Mouse (Mus musculus) adrenal gland, adult 8-10 months (tissue): ENCODE measurements around the gene Cd33. TPM values are rescaled to one million over a fixed set of nuclear protein-coding genes. Genes with fewer than 3 reads are reported as not detected.

ENCODE experiments used
- DNase-seq: peaks from one replicate; pipeline ENCODE4 v3.0.0; 2022
- total RNA-seq, 4 experiments: library from RNA; stranded (reverse); gene quantifications; 2 replicates each; pipeline ENCODE4 v1.2.4; 2022

Gene Cd33
- total RNA-seq: 1 to 10 TPM; 4.0 to 7.3 (median 5.9) TPM

DNA sequence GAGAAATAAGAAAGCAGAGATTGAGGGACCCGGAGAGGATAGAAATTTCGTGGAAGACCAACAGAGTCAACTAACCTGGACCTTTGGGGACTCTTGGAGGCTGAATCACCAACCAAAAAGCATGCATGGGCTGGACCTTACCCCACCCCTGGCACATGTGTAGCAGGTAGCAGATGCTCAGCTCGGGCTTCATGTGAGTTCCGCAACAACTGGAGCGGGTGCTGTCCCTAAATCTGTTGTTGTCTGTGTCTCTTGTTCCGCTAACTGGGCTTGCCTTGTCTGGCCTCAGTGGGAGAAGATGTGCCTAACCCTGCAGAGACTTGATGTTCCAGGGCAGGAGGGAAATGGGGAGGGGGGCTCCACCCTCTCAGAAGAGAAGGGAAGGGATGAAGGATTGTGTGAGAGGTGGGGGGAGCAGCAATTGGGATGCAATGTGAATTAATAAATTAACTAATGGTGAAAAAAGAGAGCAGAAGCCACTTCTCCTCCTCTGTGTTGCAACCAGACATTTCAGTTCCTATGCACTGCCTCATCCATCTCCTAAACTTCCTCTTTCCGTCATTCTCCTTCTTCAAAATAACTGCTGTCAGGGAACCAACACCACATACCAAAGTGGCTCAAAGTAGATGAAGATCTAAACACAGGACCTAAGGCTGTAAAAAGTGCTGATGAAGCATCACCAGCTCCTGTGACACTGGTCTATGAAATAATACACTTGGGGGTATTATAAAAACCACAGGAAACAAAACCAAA is at the start of gene Cd33:
TSS of gene Cd33 (minus strand) at position 204 of the 753 bp plus-strand sequence.
- no peak for DNase-seq

DNA sequence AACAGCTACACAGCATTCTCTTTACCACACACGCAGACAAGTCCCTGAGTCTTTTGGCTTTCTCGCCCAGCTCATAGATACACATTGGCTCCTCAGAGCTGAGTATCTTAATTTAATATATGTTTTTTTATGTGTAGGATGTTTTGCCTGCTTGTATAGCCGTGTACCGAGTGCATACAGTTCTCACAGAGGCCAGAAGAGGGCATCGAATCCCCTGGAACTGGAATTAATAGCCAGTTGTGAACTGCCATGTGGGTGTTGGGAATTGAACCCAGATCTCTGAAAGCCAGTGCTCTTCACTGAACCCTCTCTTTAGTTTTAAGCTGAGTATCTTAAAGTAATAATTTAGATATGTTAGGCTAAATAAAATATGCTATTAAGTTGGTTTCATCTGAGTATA is 40.6 kb upstream of the Cd33 start:
- DNase-seq: no peak

DNA sequence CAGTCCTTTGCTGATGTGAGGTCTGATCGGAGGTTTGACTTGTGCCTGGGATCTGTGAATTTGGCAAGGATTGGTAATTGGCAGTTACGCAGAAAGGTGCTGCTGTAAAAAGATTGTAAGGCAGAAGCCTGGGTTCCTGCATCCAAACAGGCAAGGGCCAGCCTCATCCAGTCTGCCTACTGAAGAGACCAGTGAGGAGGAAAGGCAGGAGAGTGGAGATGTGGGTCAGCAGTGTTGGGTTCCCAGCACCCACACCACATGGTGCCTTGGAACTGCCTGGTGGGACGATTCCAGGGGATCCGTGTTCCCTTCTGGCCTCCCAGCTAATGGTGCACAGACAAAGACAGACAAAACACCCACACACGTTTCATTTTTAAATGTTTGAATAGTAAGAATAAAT is 36.3 kb upstream of the Cd33 start:
- no peak for DNase-seq

DNA sequence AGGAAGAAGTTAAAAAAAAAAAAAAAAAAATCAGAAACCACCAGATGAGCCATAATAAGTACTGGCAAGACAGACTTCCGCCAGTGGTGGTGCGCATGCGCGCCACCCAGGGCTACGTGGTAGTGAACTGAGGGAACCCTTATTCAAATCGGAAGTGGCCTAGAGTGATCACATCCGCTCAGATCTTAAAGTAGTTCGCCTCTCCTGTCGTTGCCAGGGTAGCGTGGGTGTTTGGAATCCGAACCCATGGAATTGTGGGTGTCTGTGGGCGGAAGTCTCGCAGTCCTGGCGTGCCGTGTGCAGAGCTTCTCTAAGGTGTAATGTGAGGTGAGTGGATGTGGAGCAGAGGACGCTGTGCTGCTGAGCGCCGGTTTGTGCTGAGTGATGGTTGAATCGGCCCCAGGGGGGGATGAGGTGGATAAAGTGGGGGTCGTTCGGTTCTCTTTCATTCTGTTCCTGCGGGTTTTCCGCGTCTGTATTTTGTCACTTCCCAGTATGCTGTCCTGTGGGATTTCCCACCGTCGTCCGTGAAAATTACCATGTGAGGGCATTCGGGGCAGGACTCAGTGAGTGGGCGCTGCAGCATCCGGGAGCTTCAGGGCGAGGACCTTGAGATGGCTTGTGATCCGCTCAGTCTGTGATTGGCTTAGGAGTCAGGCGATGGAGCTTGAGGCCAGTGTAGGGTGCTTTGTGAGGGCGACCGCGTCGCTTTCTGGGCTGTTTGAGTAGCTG is 35.4 kb upstream of the Cd33 start, which contains the start of gene Zfp719:
TSS of gene Zfp719 (plus strand) at position 171 of the 732 bp plus-strand sequence.
- DNase-seq: peak; percentile 95

DNA sequence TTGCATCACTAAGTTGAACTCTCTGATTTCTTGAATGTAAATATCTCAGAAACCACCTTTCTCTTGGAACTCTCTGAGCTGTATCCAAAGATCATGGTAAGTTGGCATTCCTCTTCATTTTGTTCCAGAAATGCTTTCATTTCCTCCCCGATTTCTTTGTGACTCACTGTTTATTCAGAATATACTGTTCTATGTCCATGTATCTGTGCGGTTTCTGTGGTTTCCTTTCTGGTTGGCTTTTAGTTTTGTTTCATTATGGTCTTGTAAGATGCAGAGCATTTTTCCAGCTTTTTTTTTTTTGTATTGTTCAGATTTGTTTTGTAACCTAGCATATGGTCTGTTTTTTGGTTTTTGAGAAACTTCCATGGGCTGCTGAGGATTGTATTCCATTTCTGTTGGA is 27.0 kb upstream of the Cd33 start:
- DNase-seq: no peak

DNA sequence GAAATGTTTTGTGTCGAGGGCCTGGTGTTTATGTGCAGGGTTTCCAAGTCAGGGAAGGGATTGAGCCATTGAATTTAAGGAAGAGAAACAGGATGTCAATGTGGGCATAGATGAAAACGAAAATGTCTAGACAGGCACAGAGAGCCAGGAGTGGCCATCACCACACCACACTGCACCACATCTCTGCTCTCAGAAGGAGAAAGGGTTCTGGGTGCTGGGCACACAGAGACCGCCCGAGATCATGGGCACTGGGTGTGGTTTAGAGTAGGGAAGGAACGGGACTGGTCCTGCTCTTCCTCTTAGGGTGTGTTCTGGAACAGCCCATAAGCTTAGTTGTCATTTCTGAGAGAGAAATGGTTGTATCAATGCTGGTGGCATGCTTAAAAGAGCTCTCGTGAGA is 19.1 kb upstream of the Cd33 start:
- no peak for DNase-seq

DNA sequence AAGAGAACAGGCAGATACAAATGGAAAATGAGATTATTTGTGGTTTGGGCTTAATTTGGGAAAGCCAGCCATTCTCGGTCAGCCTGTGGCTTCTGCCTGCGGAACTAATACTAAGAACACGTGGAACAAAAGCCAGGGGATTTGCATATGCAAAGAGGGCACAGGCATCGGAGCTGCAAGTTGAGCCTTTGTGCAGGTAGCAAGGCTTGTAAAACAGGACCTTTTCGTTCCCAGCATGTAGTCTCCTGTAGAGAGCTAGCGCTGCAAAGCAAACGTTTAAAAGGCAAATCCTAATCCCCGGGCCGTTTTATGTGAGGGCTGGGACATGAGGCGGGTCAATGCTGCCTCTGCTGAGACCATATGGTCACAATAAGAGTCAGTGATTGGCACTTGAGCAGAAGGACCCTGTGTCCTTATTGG is 18.4 kb upstream of the Cd33 start:
- no peak for DNase-seq

DNA sequence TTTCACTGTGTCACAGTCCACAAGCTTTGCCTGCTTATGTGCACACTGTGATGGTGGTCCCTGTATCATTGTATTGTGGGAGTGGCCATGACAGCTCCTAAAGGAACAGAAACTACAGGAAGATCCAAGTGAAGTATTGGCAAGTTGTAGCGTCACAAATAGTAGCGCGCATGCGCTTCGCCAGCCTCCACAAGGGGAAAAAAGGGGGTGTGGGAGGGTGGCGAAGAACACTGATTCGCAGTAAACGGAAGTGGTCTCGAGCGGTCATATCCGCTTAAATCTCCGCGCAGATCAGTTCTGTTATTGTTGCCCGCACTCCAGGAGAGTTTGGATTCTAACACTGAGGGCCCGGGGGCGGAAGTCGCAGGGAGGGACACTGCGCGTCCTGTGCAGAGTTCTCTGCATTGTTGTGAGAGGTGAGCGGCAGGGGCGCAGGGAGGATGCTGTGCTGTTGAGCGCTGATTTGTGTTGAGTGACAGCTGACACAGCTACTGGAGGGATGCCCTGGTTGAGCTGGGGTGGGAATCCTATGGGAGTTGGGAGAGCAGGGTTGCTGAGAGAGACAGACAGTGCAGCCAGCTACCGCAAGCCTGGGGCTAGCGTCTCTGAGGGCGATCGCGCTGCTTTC is 17.9 kb upstream of the Cd33 start, which contains the start of gene Zfp658:
TSS of gene Zfp658 (plus strand) at position 251 of the 628 bp plus-strand sequence.
- peak; percentile 78 for DNase-seq

DNA sequence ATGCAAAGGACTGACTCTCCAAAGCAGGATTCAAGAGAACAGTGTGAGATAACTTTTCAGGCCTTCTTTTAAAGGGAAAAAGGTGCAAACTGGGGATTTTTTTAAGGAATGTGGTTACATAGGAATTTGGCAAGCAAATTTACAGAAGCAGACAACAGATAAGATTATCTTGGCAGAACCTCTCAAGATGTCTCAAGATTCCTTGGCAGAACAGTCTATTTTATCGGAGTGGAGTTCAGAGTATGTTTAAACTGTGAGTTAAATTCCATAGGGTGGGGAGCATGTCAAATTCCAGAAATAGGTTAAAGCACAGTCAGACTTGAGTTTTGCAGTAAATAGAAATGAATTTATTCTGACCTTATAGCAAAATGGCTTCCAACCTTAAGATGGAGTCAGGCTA is 12.7 kb upstream of the Cd33 start:
- no peak for DNase-seq

DNA sequence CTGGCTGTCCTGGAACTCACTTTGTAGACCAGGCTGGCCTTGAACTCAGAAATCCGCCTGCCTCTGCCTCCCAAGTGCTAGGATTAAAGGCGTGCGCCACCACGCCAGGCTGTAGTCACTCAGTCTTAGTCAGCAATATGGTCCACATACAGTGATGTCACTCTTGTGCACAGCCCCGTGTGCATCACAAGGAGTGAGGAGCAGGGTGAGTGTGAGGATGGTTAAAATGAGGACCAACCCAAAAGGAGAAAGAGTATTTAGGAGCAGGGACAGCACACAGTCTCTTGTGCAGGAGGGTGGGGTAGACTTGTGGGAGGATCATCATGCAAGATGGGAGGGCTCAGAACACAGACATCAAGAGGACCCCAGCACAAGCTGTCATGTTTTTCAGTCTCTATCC is 11.1 kb upstream of the Cd33 start:
- DNase-seq: no peak

DNA sequence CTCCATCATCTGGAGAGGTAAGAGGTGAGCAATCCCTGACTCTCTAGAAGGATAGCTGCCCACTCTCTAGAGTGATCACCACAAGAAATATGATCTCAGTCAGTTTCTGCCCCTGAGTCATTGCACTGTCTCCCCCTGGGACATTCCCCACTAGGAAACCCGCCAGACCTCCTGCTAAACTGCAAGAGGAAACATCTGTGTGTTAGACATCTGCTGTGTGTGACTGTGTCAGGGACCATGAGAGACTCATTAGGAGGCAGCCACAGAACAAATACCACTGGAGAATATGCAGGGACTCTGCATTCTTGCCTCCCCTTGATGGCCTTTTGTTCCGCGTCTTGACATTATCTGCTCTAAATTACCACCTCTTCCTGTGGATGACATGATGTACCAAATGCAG is 10.3 kb upstream of the Cd33 start:
- no peak for DNase-seq

DNA sequence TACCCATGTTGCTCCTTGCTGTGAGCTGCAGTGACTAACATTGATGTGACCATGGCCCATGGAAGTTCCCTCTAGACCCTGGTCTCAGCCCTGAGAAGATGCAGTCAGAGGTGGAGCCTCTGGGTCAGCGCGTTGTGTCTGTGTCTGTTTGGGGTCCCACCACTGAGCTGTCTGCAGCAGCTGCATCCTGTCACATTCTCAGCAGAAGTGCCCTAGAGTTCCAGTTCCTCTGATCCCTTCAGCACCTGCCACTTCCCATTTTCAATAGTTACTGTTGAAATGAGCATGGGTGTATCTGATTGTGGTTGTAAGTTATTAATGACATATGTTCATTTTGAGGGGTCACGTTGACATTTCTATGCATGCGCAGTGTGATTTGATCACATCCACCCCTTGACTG is 8.9 kb upstream of the Cd33 start:
- no peak for DNase-seq

DNA sequence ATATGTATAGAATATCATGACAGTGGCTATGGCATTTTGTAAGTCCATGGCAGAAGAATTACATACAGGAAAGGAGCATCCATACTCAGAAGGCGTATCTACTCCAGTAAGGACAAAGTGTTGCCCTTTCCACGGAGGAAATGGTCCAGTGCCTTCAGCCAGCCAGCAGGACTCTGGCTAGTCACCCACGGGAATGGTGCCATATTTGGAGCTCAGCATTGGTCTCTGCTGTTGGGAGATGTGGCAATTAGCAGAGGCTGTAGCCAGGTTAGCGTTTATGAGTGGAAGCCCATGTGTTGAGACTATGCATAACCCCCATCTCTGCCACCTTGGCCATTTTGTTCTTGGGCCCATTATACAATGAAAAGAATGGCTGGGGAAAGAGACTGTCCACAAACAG is 4.0 kb upstream of the Cd33 start:
- DNase-seq: no peak

DNA sequence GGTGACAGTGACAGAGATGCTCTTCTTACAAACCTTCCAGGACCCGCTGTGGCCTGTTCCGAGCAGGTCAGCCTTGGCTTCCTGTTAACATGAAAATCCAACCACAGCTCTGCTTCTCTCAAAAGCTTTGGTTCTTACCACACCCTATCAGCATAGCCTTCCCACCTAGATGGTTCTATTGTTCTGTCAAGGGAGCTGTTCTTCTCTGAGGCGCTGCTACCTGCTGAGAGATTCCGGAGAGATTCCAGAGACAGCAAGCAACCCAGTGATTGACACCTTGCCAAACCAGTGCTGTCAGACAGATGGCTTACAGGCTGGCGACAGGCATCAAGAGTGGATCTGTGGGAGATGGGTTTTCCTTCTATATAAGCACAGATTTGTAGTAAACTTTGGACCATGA is 3.4 kb upstream of the Cd33 start:
- DNase-seq: no peak

DNA sequence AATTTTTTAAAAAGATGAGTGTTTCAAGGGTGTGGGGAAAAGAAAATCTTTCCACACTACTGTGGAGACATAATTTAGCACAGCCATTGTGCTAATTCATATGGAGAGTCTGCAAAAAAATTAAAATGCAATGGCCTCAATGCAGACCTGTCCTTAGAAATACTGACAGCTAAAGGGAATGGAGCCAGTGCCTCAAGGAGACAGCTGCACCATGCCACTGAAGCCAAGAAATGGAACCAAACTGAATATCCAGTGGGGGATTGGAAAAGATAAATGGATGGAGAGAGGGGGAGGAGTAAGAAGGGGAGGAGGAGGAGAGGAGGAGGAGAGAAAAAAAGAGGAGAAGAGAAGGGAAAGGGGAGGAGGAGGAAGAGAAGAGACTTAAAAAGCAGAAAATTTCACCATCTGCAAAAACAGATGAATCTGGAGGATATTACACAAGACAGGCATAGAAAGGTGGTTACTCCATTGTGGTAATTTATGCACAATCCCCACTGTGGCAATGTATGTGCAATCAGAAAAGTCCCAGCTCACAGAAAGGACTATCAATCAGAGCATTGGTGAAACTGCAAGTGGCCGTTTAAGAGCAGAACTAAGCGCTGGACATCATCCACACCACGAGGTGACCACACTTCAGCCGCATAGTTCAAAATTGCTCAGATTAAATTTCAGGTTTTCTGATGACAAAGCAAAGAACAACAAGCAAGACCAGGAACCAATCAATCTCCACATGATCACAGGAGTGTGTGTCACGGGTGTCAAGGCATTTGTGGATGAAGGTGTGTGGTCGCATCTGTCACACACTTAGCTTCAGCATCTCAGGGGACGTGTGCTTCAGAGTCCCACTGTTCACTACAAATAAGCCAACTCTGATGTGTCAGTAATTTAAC is 1.7 kb upstream of the Cd33 start:
- no peak for DNase-seq

DNA sequence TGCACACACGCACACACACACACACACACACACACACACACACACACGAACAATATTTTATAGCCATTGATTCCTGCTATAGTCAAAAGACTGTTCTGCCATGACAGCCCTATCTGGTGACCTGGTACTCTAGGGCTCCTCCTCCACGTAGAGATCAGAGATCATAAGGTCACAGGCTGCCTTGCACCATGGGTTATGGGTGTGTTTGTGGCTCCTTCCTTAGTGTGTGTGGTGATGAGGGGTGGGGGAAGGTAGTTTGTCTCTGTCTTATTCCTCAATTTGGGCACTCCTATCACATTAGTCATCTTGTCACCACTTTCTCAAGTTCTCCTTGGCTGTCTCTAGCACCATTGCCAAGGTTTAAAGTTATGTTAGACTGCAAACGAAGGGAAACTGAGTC is 5.7 kb downstream of the Cd33 start:
- DNase-seq: no peak

DNA sequence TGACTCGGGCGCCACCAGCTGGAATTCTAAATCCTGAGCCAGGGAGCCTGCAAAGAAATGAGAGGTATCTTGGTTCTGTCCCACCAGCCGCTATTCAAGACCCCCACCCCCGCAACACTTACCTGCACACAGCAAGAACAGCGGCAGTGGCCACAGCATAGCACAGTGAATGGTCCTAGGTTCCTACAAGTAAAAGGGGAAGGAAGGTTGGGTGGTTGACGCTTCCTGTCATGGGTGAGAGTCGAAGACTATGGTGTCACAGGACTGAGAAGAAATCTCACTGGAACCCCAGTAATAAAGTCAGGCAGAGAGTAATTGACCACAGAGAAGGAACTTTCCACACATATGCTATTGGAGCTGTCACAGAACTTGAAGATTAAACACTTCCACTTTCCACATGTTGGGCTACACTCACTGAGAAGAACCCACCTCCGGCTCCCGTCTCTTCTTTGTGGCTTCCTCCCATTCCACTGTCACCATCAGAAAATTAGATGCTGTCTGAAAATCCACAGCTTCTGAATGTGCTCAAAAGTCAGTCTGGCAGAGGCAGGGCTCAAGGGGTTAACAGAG is 11.2 kb downstream of the Cd33 start:
- no peak for DNase-seq

DNA sequence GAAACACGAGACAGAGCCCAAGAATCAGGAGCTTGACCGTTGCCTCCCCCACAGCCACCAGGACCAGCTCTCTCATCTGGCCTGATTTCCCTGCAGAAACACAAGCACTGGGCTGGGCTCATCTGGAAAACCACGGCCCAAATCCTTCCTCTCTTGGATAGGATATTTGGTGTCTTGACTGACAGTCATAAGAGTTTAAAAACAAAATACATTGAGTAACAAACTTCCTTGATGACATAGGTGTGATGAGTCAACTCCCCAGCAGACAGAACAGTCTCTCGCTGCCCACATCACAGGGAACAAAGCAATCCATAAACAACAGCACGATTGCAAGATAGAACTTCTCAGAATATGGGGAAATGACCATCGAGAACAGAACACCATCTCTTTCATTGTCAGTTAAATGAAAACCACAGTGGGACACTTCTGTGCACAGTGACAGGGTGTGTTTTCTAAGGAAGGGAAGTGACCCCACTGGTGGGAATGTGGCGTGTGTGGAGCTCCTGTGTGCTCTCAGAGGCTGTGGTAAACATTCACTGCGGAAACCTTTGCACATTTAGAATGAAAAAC is 13.9 kb downstream of the Cd33 start:
- no peak for DNase-seq

DNA sequence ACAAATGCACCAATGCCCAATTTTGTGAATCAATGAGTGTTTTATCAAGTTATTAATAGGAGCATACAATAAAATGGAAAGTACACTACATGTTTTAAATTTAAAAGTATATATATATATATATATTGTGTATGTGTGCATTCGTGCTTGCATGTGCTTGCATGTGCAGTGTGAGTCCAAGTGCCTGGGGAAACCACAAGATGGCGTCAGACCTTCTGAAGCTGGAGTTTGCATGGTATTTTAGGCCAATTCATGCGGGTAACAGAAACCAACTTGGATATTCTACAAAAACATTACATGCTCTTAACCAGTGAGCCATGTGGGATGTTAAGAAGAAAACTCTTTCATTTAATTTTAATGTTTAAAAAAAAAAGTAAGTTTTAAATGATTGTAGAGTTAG is 18.9 kb downstream of the Cd33 start:
- DNase-seq: no peak

DNA sequence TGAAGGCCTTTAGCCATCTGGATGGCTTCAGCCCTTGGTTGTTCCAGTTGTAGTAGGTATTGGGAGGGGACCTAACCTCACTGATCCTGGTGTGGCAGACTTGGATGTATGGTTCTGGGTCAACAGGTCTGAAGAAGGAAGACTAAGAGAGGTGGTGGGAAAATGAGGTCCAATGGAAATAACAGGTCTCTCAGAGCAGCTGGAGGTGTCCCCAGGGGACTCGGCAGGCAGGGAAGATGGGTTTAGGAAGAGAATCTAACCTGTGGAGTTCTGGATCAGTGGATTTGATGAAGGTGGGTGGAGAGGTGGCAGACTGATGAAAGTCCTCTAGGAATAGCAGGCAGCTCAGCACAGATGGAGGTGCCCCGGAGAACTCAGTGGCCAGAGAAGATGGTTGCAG is 21.5 kb downstream of the Cd33 start:
- no peak for DNase-seq

DNA sequence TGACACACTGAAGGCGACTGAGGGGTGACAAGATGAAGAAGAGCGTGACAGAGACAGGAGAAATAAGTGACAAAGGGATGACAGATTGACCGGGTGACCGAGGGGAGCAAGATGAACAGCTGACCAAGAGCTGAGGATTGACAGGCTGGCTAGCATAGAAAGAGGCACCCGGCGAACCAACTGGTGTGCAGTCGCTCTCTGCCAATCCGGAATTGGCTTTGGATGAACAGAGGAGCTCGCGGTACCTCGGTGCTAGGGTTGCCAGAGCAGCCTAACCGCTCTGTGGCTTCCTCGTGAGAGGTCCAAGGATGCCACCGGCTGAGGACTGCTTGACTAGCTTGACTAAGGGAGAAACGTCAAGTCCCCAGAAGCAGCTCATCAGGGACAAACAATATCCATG is 25.9 kb downstream of the Cd33 start:
- DNase-seq: no peak

DNA sequence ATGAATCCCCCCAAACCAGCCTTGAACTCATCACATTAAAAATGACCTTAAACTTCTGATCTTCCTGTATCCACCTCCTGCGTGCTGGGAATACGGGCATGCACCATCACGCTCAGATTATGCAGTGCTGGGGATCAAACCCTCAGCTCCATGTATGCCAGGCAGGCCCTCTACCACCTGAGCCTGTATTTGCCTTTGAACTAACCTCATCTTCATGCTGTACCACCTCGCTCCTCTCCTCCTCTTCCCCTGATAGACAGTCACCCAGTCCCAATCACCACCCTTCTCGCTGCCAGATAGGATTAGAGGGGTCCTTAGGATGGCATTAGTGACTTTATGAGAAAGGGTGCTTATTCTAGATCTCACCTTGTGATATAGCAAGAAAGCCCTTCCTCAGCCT is 29.2 kb downstream of the Cd33 start:
- no peak for DNase-seq
